Mouse (Mus musculus): ENCODE measurements around the gene March8. TPM values are rescaled to one million over a fixed set of nuclear protein-coding genes. Genes with fewer than 3 reads are reported as not detected.

The March8 gene
- polyA plus RNA-seq, 2 experiments, result 27.0 to 40.4 TPM

DNA sequence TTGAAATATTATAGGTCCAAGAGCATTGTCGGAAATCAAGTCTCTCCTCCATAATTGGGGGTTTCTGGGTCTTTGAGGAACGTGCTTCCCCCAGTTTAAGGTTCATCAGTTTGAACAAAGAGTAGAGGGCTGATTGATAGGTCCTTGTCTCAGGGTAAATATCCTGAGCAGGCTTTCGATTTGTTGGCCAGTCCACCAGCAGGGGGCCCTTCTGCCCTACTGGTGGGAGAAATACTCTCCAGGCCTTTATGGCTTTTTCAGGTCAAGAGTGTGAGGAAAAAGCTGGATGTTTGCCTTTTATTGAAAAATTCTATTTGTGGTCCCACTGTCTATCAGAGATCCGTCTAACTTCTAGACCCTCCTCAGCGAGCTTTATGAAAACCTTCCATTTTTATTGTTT lies 90.5 kb downstream of the March8 start:
- ATAC-seq (ENCODE audit: low FRiP score, low read depth), result no peak
- no peak overlapping the region for H3K9ac ChIP-seq (ENCODE audit: low read depth, low read length, severe bottlenecking)
- TF ChIP-seq POLR2A (IDR thresholded peaks at IDR 0.05; ENCODE audit: borderline replicate concordance, extremely low read depth, insufficient read depth, insufficient read length), result no peak
- H3K4me3 ChIP-seq (replicated peaks; ENCODE audit: low read length), result no peak overlapping the region
- no peak overlapping the region for H3K27ac ChIP-seq (replicated peaks; ENCODE audit: low read depth, low read length)
- H3K27me3 ChIP-seq (ENCODE audit: control insufficient read depth, insufficient read depth, low read length), result no peaks in the 10 kb centered on the region
- H3K4me1 ChIP-seq (ENCODE audit: control insufficient read depth, insufficient read depth, low read length), result no peaks in the 10 kb centered on the region
- no peaks in the 10 kb centered on the region for H3K9me3 ChIP-seq (ENCODE audit: control insufficient read depth, low read length)
- H3K36me3 ChIP-seq (ENCODE audit: control insufficient read depth, insufficient read depth, low read length), result no peaks in the 10 kb centered on the region
- H3K4me2 ChIP-seq (replicated peaks; ENCODE audit: low read depth, low read length, severe bottlenecking), result no peak overlapping the region
- DNase-seq (ENCODE audit: low spot score), result no peak
- 65% methylated on average over 5 of the region's 5 CpGs for WGBS

DNA sequence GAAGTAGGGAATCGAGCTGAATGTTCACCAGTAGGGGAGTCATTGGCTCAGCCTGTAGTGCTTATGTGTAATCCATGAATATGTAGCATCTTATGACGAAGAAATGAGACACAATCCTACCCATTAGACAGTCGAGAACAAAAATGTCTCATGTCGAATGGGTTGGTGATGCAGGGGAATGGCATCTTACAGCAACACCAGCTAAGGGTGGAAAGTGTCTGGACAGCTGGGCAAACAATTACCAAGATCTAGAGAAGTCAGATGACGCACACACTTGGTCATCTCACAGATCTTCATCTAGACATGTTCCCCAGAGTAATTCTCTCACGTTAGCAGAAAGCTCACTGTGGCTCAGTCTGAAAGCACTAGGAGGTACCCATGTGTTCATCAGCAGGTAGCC lies 101.0 kb downstream of the March8 start:
- Histone ChIP-seq H3K27me3 (ENCODE audit: control insufficient read depth, insufficient read depth, low read length) (no peaks in the 10 kb centered on the region), H3K4me2 (replicated peaks; ENCODE audit: low read depth, low read length, severe bottlenecking) (no peak overlapping the region), H3K27ac (replicated peaks; ENCODE audit: low read depth, low read length) (no peak overlapping the region), H3K4me1 (ENCODE audit: control insufficient read depth, insufficient read depth, low read length) (no peaks in the 10 kb centered on the region), H3K4me3 (replicated peaks; ENCODE audit: low read length) (no peak overlapping the region), H3K9me3 (ENCODE audit: control insufficient read depth, low read length) (no peaks in the 10 kb centered on the region), H3K36me3 (ENCODE audit: control insufficient read depth, insufficient read depth, low read length) (no peaks in the 10 kb centered on the region), H3K9ac (ENCODE audit: low read depth, low read length, severe bottlenecking) (no peak overlapping the region)
- ATAC-seq (ENCODE audit: low FRiP score, low read depth) (no peak), DNase-seq (ENCODE audit: low spot score) (no peak)
- WGBS, result 80% methylated on average over 6 of the region's 6 CpGs
- no peak for TF ChIP-seq POLR2A (IDR thresholded peaks at IDR 0.05; ENCODE audit: borderline replicate concordance, extremely low read depth, insufficient read depth, insufficient read length)

DNA sequence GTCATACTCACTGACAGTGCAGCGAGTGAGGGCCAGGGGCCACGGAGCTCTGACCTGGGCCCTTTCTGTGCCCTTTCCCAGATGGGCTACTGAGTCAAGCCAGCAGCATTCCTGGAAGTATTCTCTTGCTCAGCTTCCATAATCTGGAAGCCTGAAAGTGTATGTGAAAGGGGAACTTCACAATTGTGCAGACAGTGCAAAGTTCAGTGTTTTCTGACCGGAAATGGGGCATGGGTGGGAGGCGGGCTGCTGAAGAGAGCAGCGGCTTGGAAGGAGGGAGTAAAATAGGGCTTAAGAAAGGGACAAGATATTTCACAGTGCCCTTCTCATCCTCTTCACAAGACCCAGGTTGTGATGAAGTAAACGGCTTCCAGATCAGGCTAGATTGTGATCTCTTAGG lies 101.7 kb downstream of the March8 start:
- no peaks in the 10 kb centered on the region for H3K36me3 ChIP-seq (ENCODE audit: control insufficient read depth, insufficient read depth, low read length)
- 83% methylated on average over 6 of the region's 6 CpGs for WGBS
- no peak overlapping the region for H3K4me2 ChIP-seq (replicated peaks; ENCODE audit: low read depth, low read length, severe bottlenecking)
- H3K27me3 ChIP-seq (ENCODE audit: control insufficient read depth, insufficient read depth, low read length), result no peaks in the 10 kb centered on the region
- no peak overlapping the region for H3K4me3 ChIP-seq (replicated peaks; ENCODE audit: low read length)
- ATAC-seq (ENCODE audit: low FRiP score, low read depth), result no peak
- no peak for TF ChIP-seq POLR2A (IDR thresholded peaks at IDR 0.05; ENCODE audit: borderline replicate concordance, extremely low read depth, insufficient read depth, insufficient read length)
- no peak overlapping the region for H3K9ac ChIP-seq (ENCODE audit: low read depth, low read length, severe bottlenecking)
- DNase-seq (ENCODE audit: low spot score), result no peak
- H3K4me1 ChIP-seq (ENCODE audit: control insufficient read depth, insufficient read depth, low read length), result no peaks in the 10 kb centered on the region
- no peaks in the 10 kb centered on the region for H3K9me3 ChIP-seq (ENCODE audit: control insufficient read depth, low read length)
- no peak overlapping the region for H3K27ac ChIP-seq (replicated peaks; ENCODE audit: low read depth, low read length)

DNA sequence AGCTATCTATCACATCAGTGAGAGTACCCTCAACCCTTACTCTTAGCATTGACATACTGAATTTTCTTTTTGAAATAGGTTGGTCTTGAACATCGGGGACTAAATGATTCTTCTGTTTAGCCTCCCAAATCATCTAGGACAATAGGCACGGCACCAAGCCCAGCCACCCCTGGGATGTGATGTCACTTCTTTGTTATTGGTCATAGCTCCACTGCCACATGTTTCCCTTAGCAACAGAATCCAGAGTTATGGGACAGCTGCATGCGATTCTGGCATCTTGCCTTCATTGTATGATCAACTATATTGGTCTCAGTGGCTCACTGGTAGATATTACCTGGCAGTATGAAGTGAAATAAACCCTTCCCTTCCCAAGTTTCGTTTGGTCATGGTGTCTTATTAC lies 102.6 kb downstream of the March8 start:
- no peaks in the 10 kb centered on the region for H3K4me1 ChIP-seq (ENCODE audit: control insufficient read depth, insufficient read depth, low read length)
- no peaks in the 10 kb centered on the region for H3K27me3 ChIP-seq (ENCODE audit: control insufficient read depth, insufficient read depth, low read length)
- H3K9me3 ChIP-seq (ENCODE audit: control insufficient read depth, low read length), result no peaks in the 10 kb centered on the region
- DNase-seq (ENCODE audit: low spot score) (no peak), ATAC-seq (ENCODE audit: low FRiP score, low read depth) (no peak)
- TF ChIP-seq POLR2A (IDR thresholded peaks at IDR 0.05; ENCODE audit: borderline replicate concordance, extremely low read depth, insufficient read depth, insufficient read length), result no peak
- H3K36me3 ChIP-seq (ENCODE audit: control insufficient read depth, insufficient read depth, low read length), result no peaks in the 10 kb centered on the region
- no peak overlapping the region for H3K27ac ChIP-seq (replicated peaks; ENCODE audit: low read depth, low read length)
- H3K4me2 ChIP-seq (replicated peaks; ENCODE audit: low read depth, low read length, severe bottlenecking), result no peak overlapping the region
- WGBS, result 57% methylated on average over 4 of the region's 4 CpGs
- H3K4me3 ChIP-seq (replicated peaks; ENCODE audit: low read length), result no peak overlapping the region
- no peak overlapping the region for H3K9ac ChIP-seq (ENCODE audit: low read depth, low read length, severe bottlenecking)

GRCm38 (mm10) chr6:116440849-116441248 lies 103.0 kb downstream of the March8 start:
- H3K9me3 ChIP-seq (ENCODE audit: control insufficient read depth, low read length), result no peaks in the 10 kb centered on the region
- H3K9ac ChIP-seq (ENCODE audit: low read depth, low read length, severe bottlenecking), result no peak overlapping the region
- H3K27ac ChIP-seq (replicated peaks; ENCODE audit: low read depth, low read length), result no peak overlapping the region

GRCm38 (mm10) chr6:116455781-116456180 lies 118.0 kb downstream of the March8 start:
- WGBS, result 74% methylated on average over 4 of the region's 4 CpGs
- H3K27me3 ChIP-seq (ENCODE audit: control insufficient read depth, insufficient read depth, low read length), result peaks cover 11% of the 10 kb centered on the region; the same call in 1 of the 2 replicates
- no peak for TF ChIP-seq POLR2A (IDR thresholded peaks at IDR 0.05; ENCODE audit: borderline replicate concordance, extremely low read depth, insufficient read depth, insufficient read length)
- no peak for ATAC-seq (ENCODE audit: low FRiP score, low read depth)
- DNase-seq (ENCODE audit: low spot score), result no peak
- H3K36me3 ChIP-seq (ENCODE audit: control insufficient read depth, insufficient read depth, low read length), result no peaks in the 10 kb centered on the region
- no peak overlapping the region for H3K9ac ChIP-seq (ENCODE audit: low read depth, low read length, severe bottlenecking)
- no peaks in the 10 kb centered on the region for H3K4me1 ChIP-seq (ENCODE audit: control insufficient read depth, insufficient read depth, low read length)
- H3K4me3 ChIP-seq (replicated peaks; ENCODE audit: low read length), result no peak overlapping the region
- no peaks in the 10 kb centered on the region for H3K9me3 ChIP-seq (ENCODE audit: control insufficient read depth, low read length)
- no peak overlapping the region for H3K27ac ChIP-seq (replicated peaks; ENCODE audit: low read depth, low read length)
- no peak overlapping the region for H3K4me2 ChIP-seq (replicated peaks; ENCODE audit: low read depth, low read length, severe bottlenecking)

More at GRCm38 (mm10) chr6:116440849-116441248, 103.0 kb downstream of the March8 start:
- Histone ChIP-seq H3K4me2 (replicated peaks; ENCODE audit: low read depth, low read length, severe bottlenecking) (no peak overlapping the region), H3K4me1 (ENCODE audit: control insufficient read depth, insufficient read depth, low read length) (no peaks in the 10 kb centered on the region), H3K36me3 (ENCODE audit: control insufficient read depth, insufficient read depth, low read length) (no peaks in the 10 kb centered on the region), H3K4me3 (replicated peaks; ENCODE audit: low read length) (no peak overlapping the region), H3K27me3 (ENCODE audit: control insufficient read depth, insufficient read depth, low read length) (no peaks in the 10 kb centered on the region)
- ATAC-seq (ENCODE audit: low FRiP score, low read depth) (no peak), DNase-seq (ENCODE audit: low spot score) (no peak)
- TF ChIP-seq POLR2A (IDR thresholded peaks at IDR 0.05; ENCODE audit: borderline replicate concordance, extremely low read depth, insufficient read depth, insufficient read length), result no peak
- 71% methylated on average over 4 of the region's 4 CpGs for WGBS
